Mouse (Mus musculus) bone marrow macrophage, adult 2 months (primary cell): ENCODE results near the gene Zcchc2. TPM values are rescaled to one million over a fixed set of nuclear protein-coding genes. Genes with fewer than 3 reads are reported as not detected.

Experiments used
- H3K27ac ChIP-seq: 2 replicates; pipeline ENCODE4 v1.5.1; 2012; ENCODE audit warnings: low read depth, low read length; ENCODE audit not compliant: insufficient read depth
- H3K4me1 ChIP-seq: 2 replicates; pipeline ENCODE4 v1.6.1; 2012; ENCODE audit warnings: low read length; ENCODE audit not compliant: control insufficient read depth, insufficient read depth
- H3K4me3 ChIP-seq: 2 replicates; pipeline ENCODE4 v1.5.1; 2012; ENCODE audit warnings: mild to moderate bottlenecking, low read length, moderate library complexity; ENCODE audit not compliant: insufficient read depth
- CTCF ChIP-seq: IDR thresholded peaks from 2 replicates; pipeline ENCODE4 v1.5.1; 2012; ENCODE audit warnings: low read depth, mild to moderate bottlenecking, low read length, moderate library complexity
- POLR2A ChIP-seq: IDR thresholded peaks from 2 replicates; pipeline ENCODE4 v1.6.1; 2012; ENCODE audit warnings: mild to moderate bottlenecking, low read depth, low read length, borderline replicate concordance
- polyA plus RNA-seq: library from polyadenylated mRNA; stranded (reverse); fragments of >200 nt; gene quantifications from 2 replicates; pipeline ENCODE4 v1.2.4, GENCODE M21; 2012; ENCODE audit not compliant: missing spikeins, insufficient read depth, insufficient read length

The Zcchc2 gene
- polyA plus RNA-seq, 1 experiment: 18.0 TPM

DNA sequence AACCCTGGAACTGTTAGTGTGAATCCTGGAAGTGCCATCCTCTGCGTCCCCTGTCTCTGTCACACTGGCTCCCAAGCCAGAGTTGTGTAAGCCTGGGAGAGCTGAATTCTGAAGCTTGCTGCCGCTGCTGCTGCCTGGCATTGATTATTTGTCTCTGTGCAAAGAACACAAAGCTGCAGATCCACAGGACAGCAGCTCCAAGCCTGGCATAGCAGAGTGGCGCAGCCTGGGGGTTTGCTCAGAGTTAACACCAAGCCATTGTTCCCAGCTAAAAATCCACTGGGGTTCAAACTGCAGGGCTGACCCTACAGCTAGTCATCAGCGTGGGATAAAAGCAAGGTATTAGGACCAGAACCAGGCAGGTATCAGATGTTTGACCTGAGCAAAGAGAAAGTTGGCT lies 80.6 kb downstream of the Zcchc2 start:
- Histone ChIP-seq H3K4me1 (no peaks in the 10 kb centered on the region), H3K4me3 (no peak overlapping the region), H3K27ac (no peak overlapping the region)
- TF ChIP-seq CTCF (no peak), POLR2A (no peak)

DNA sequence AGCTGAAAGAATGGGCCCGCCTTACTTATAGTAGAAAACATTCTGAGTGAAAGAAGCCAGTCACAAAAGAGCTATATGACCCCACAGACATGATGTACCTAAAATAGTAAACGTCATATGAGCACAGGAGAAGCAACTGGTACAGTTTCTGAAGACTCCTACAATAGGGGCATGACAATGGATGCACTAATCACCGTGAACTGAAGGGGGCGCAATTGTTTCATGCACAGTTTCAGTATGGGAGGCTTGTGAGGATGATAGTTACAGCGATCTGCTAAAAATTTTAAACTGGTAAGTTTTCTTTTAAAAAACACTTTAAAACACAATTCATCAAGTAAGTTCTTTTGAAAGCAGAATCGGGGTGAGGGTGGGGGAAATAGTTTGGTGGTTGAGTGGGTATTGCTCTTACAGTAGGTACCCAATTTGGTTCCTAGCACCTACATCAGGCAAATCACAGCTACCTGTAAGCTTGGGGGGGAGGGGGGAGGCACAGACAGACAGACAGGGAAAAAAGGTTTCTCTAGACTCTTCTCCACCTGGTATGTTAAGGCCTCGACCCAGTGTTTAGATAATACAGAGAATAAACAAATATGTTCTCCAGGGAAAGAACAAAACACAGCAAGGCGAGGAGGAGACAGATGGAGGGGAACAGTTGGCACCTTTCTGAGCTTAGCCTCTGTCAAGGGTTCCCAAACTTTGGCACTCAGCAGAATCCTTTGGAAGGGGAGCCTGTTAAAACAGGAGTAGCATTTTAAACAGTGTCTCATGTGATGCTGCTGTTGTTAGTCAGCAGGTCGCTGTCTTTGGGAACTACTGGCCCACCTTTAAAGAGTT lies 81.2 kb downstream of the Zcchc2 start:
- no peak for TF ChIP-seq POLR2A
- TF ChIP-seq CTCF: no peak
- H3K4me1 ChIP-seq: no peaks in the 10 kb centered on the region
- no peak overlapping the region for H3K27ac ChIP-seq
- no peak overlapping the region for H3K4me3 ChIP-seq

DNA sequence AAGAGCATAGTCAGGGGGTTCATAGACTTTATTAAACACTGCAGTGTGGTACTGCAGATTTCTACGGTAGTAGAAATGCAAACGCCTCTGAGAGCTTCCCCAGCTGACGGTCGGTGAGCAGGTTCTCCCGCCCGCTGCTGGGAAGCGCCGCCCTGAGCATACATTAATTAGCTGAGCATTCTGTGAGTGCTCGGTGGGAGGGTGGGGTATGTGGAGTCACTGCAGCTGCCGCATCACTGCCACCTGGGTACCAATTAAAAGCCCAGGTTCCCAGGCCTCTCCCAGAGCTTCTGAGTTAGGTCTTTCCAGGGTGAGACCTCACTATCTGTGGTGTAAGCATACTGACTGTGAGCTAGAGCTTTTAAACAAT lies 81.8 kb downstream of the Zcchc2 start:
- Histone ChIP-seq H3K4me1 (no peaks in the 10 kb centered on the region), H3K4me3 (no peak overlapping the region), H3K27ac (no peak overlapping the region)
- TF ChIP-seq CTCF (no peak), POLR2A (no peak)

DNA sequence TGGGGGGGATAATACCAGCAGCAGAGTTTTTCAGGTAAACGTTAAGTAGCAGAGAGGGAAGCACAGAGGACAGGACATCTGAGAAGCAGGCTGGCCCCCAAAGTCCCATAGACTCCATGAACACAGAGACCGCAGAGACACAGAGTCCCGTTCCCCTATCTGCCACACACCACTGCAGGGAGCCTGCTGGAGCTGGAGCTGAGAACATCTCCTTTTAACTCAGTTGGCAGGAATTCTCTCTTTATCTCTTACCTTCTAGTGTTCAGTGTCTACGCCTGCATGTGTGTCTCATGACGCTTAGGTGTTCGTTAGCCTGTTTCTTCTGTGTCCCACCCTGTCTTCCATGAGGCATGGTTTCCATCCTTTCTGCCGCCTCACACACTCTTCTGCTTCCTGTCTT lies 83.0 kb downstream of the Zcchc2 start:
- Histone ChIP-seq H3K4me3 (no peak overlapping the region), H3K4me1 (no peaks in the 10 kb centered on the region), H3K27ac (no peak overlapping the region)
- TF ChIP-seq CTCF: no peak
- no peak for TF ChIP-seq POLR2A

DNA sequence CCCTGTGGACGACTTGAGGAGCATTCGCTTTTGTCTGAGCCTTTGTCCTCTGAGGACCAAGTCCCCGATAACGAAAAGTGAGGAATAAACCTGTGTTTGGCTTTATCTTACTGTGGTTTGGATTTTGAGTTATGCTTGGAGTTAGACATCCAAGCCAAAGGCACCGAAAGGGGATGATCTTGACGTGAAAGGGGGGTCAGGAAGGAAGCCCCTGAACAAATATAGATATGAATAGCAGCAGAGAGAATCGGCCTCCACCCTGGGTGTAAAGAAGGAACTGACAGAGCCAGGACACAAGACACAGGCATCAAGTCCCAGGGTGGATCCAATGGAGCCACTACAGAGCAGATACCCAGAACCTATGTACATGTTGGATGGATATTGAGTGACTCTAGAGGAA lies 83.9 kb downstream of the Zcchc2 start:
- Histone ChIP-seq H3K4me3 (no peak overlapping the region), H3K4me1 (no peaks in the 10 kb centered on the region), H3K27ac (no peak overlapping the region)
- TF ChIP-seq CTCF (no peak), POLR2A (no peak)

DNA sequence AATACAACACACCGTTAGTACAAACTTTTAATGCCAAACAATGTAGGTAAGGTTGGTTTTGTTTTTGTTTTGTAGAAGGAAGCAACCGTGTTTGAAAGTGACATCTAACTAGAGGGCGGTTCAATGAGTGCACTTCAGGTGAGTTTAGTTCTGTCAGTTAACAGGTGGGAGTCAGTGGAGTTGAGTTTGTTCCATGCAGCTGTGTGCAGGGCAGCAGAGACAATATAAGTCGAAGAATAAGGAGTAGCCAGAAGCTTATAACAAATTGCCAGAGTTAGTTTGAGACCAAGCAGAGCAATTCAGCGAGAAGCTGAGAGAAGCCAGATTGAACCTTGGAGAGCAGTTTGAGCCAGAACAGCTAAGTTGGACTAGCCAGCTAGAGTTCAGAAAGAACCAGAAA lies 84.5 kb downstream of the Zcchc2 start:
- H3K27ac ChIP-seq: no peak overlapping the region
- H3K4me3 ChIP-seq: no peak overlapping the region
- TF ChIP-seq CTCF (no peak), POLR2A (no peak)
- no peaks in the 10 kb centered on the region for H3K4me1 ChIP-seq

DNA sequence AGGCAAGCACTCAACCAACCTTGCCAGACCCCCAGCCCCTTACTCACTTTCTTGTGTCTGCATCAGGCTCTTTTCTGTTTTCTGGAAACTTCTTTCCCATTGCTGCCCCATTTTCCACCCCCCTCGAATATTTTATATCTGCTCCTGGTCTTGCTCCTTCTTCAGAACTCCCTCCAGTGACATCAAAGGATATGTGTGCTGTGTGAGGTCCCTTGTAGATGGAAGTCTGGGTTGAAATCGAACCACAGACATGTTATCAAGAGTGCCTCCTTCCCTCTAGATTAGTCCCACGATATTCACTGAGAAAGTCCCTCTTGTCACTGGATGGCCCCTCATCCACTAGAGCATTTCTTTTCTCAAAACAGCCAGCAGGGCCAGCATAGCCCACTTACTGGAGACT lies 86.4 kb downstream of the Zcchc2 start:
- Histone ChIP-seq H3K4me1 (no peaks in the 10 kb centered on the region), H3K4me3 (no peak overlapping the region), H3K27ac (no peak overlapping the region)
- TF ChIP-seq POLR2A: no peak
- no peak for TF ChIP-seq CTCF

DNA sequence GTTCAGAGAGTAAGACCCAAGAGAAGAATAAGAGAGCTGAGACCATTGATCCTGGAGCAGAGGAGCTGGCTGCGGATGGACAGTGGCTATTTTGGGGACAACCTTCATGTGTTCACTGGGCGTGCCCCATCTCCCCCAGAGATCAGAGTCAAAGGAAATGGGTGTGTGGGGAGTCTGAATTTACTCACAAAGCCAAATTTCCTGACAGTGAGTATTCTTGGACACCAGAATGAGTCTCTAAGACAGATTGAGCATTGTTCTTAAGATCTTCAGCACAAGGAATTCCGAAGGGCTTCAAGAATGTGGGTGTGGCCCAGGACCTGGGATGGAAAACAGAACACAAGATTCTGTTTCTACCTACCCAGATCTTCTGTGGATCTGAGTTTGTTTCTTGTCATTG lies 87.0 kb downstream of the Zcchc2 start:
- no peak for TF ChIP-seq POLR2A
- TF ChIP-seq CTCF: no peak
- Histone ChIP-seq H3K4me1 (no peaks in the 10 kb centered on the region), H3K27ac (no peak overlapping the region), H3K4me3 (no peak overlapping the region)

Other genes with a start within 250 kb of the Zcchc2 start
- gene Tnfrsf11a, start 209.7 kb upstream of the Zcchc2 start, polyA plus RNA-seq: 56.0 and 57.9 TPM in 2 replicates
- gene Phlpp1, start 181.3 kb downstream of the Zcchc2 start, polyA plus RNA-seq: 7.6 and 8.9 TPM in 2 replicates